Mouse (Mus musculus) liver, adult 2 months (tissue): ENCODE data around the gene Abcf3. TPM values are rescaled to one million over a fixed set of nuclear protein-coding genes. Genes with fewer than 3 reads are reported as not detected.

Experiments
- DNase-seq: peaks from one replicate; pipeline ENCODE4 v3.0.0-alpha.2; 2011; ENCODE audit warnings: low read depth, low spot score; ENCODE audit errors: extremely low read depth
- H3K27ac ChIP-seq: fragments of 200-500 bp; replicated peaks from 2 replicates; pipeline ENCODE4 v1.5.1; 2012; ENCODE audit warnings: low read depth, mild to moderate bottlenecking, control low read depth, inconsistent platforms, low read length; ENCODE audit not compliant: insufficient read depth
- H3K27me3 ChIP-seq: fragments of 200-500 bp; 2 replicates; pipeline ENCODE4 v1.6.1; 2012; ENCODE audit warnings: mild to moderate bottlenecking, moderate library complexity, low read length, inconsistent platforms; ENCODE audit not compliant: control insufficient read depth, insufficient read depth
- H3K36me3 ChIP-seq: fragments of 200-500 bp; 2 replicates; pipeline ENCODE4 v1.6.1; 2012; ENCODE audit warnings: low read length, inconsistent platforms; ENCODE audit not compliant: control insufficient read depth, insufficient read depth
- H3K4me1 ChIP-seq: fragments of 200-500 bp; 2 replicates; pipeline ENCODE4 v1.6.1; 2011; ENCODE audit warnings: low read length; ENCODE audit not compliant: control insufficient read depth, insufficient read depth
- H3K4me3 ChIP-seq: fragments of 200-500 bp; 2 replicates; pipeline ENCODE4 v1.5.1; 2011; ENCODE audit warnings: low read depth, mild to moderate bottlenecking, control low read depth, low read length, moderate library complexity; ENCODE audit not compliant: insufficient read depth
- H3K79me2 ChIP-seq: fragments of 200-500 bp; 2 replicates; pipeline ENCODE4 v1.6.1; 2012; ENCODE audit warnings: inconsistent platforms, mild to moderate bottlenecking, low read length, moderate library complexity; ENCODE audit not compliant: control insufficient read depth, insufficient read depth
- H3K9ac ChIP-seq: fragments of 200-500 bp; 2 replicates; pipeline ENCODE4 v1.6.1; 2012; ENCODE audit warnings: low read depth, mild to moderate bottlenecking, control low read depth, inconsistent platforms, low read length
- CTCF ChIP-seq: fragments of 200-500 bp; IDR thresholded peaks from 2 replicates; pipeline ENCODE4 v1.5.1; 2011; ENCODE audit warnings: low read depth, low read length, control low read depth
- POLR2A ChIP-seq: fragments of 200-500 bp; IDR thresholded peaks from 2 replicates; pipeline ENCODE4 v1.6.1; 2011; ENCODE audit warnings: low read length, control low read depth; ENCODE audit not compliant: insufficient read depth; ENCODE audit errors: extremely low read depth
- WGBS: fragments of 180-500 bp; shearing (Covaris S2); methylation state at CpG from one replicate; pipeline ENCODE4 v1.1.7; 2018; 5-methylcytosine and 5-hydroxymethylcytosine counted together
- polyA plus RNA-seq: library from polyadenylated mRNA; depleted of rRNA; stranded (reverse); fragments of >200 nt; gene quantifications from 2 replicates; pipeline ENCODE4 v1.2.3, GENCODE M21; 2012
- total RNA-seq: library from RNA; depleted of rRNA; stranded (reverse); fragments of >200 nt; gene quantifications from 2 replicates; pipeline ENCODE4 v1.2.3, GENCODE M21; 2014

The Abcf3 gene
- total and polyA plus RNA-seq, 2 experiments, result 44.9 to 48.5 TPM

GRCm38 (mm10) chr16:20595060-20595673 lies 46.8 kb downstream of the Abcf3 start:
- Histone ChIP-seq H3K9ac (no peak overlapping the region), H3K79me2 (no peaks in the 10 kb centered on the region), H3K4me3 (no peak overlapping the region), H3K36me3 (no peaks in the 10 kb centered on the region), H3K27ac (no peak overlapping the region), H3K4me1 (no peaks in the 10 kb centered on the region), H3K27me3 (peaks cover 17% of the 10 kb centered on the region)
- DNase-seq, result no peak
- WGBS, result 85% methylated on average over 7 of the region's 7 CpGs
- TF ChIP-seq CTCF (no peak), POLR2A (no peak)

- Histone ChIP-seq H3K4me3 (no peak overlapping the region), H3K4me1 (no peaks in the 10 kb centered on the region), H3K27ac (no peak overlapping the region), H3K79me2 (no peaks in the 10 kb centered on the region), H3K9ac (no peak overlapping the region), H3K27me3 (peaks cover 12% of the 10 kb centered on the region), H3K36me3 (no peaks in the 10 kb centered on the region)
- TF ChIP-seq POLR2A (no peak), CTCF (no peak)
- no peak for DNase-seq
- 82% methylated on average over 4 of the region's 4 CpGs for WGBS
Measured at GRCm38 (mm10) chr16:20595737-20596136, 47.4 kb downstream of the Abcf3 start.

- DNase-seq, result no peak
- Histone ChIP-seq H3K9ac (no peak overlapping the region), H3K4me1 (no peaks in the 10 kb centered on the region), H3K27me3 (peaks cover 2% of the 10 kb centered on the region; the same call in 1 of the 2 replicates), H3K4me3 (no peak overlapping the region), H3K27ac (no peak overlapping the region), H3K79me2 (no peaks in the 10 kb centered on the region), H3K36me3 (no peaks in the 10 kb centered on the region)
- 69% methylated on average over 7 of the region's 7 CpGs for WGBS
- TF ChIP-seq POLR2A (no peak), CTCF (no peak)
Measured at GRCm38 (mm10) chr16:20596687-20597441, 48.5 kb downstream of the Abcf3 start.

GRCm38 (mm10) chr16:20600511-20600910 lies 52.1 kb downstream of the Abcf3 start:
- 73% methylated on average over 5 of the region's 5 CpGs for WGBS
- no peaks in the 10 kb centered on the region; the same call in 1 of the 2 replicates for H3K27me3 ChIP-seq
- no peak for DNase-seq

GRCm38 (mm10) chr16:20604705-20605104 lies 56.3 kb downstream of the Abcf3 start:
- H3K79me2 ChIP-seq, result no peaks in the 10 kb centered on the region
- WGBS, result 82% methylated on average over 9 of the region's 9 CpGs

More at GRCm38 (mm10) chr16:20600511-20600910, 52.1 kb downstream of the Abcf3 start:
- H3K4me3 ChIP-seq, result no peak overlapping the region
- H3K27ac ChIP-seq, result no peak overlapping the region
- H3K79me2 ChIP-seq, result no peaks in the 10 kb centered on the region
- H3K9ac ChIP-seq, result no peak overlapping the region
- TF ChIP-seq CTCF (no peak), POLR2A (no peak)
- no peaks in the 10 kb centered on the region for H3K36me3 ChIP-seq
- no peaks in the 10 kb centered on the region for H3K4me1 ChIP-seq

More at GRCm38 (mm10) chr16:20604705-20605104, 56.3 kb downstream of the Abcf3 start:
- H3K36me3 ChIP-seq, result no peaks in the 10 kb centered on the region; the same call in 1 of the 2 replicates
- TF ChIP-seq CTCF (no peak), POLR2A (no peak)
- H3K4me3 ChIP-seq, result no peak overlapping the region
- H3K4me1 ChIP-seq, result no peaks in the 10 kb centered on the region
- no peak overlapping the region for H3K27ac ChIP-seq
- no peaks in the 10 kb centered on the region for H3K27me3 ChIP-seq
- DNase-seq, result no peak
- no peak overlapping the region for H3K9ac ChIP-seq
